Mouse (Mus musculus): ENCODE results near the gene Nav3. TPM values are rescaled to one million over a fixed set of nuclear protein-coding genes. Genes with fewer than 3 reads are reported as not detected.
"Not testable (repeated sequence)": the region's sequence is repeated elsewhere in the genome, so short reads cannot be mapped to it uniquely, and the experiment has no call there.

Nav3 gene
- total RNA-seq (2021) = 3.9 and 5.0 TPM in 2 replicates
- long read RNA-seq, partial matches to known transcripts = 0 of 1 reads
- long read RNA-seq, other reads (novel, unspliced or antisense) = 1 of 1 reads

DNA sequence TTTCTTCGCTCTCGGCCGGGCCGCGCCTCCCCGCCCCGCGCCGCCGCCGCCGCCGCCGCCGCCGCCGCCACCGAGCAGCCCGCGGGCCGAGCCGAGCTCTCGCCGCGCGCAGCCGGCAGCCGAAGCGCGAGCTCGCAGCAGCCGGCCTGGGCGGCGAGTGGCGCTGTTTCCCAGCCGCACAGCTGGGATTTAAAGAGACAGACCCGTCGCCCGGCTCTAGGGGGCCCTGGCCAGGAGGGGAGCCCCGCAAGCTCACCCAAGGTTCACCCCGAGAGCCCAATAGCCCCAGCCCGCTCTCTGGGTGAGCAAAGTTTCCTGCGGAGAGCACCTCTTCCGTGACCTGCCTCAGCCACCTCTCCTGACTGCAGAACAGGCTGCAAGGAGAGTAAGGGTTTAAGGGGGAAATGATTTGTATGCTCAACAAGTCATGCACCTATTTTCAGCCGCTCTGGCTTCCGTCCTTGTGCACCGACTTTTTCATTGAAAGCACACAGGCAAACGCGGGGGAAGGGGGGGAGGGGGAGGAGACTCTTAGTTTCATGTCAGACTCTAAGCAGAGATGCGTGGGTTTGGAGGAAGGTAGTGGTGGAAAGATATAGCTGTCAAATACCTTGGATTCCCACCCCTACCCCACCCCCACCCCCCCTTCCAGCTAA lies at the start of gene Nav3:
Gene Nav3 (minus strand): TSS at position 367 of the 656 bp plus-strand sequence.
- peak; percentile 69 for DNase-seq

DNA sequence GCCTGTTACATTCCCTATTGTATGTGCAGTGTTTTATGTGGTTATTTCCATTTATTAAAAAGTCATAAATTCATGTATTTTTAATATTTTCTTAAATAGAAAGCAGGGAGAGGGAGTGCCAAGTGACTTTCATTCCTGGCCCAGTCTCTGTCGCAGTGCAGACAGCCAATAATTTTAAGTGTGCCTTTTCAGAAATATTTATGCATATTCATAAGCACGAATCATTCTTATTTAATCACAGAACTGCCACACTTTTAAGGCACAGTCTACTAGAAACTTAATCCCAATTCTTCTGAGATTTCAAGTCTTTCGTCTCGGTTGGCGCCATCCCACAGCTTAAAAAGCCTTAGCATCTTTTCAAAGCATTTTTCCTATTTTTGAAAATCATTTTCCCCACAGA lies 29.3 kb upstream of the Nav3 start:
- DNase-seq = no peak

DNA sequence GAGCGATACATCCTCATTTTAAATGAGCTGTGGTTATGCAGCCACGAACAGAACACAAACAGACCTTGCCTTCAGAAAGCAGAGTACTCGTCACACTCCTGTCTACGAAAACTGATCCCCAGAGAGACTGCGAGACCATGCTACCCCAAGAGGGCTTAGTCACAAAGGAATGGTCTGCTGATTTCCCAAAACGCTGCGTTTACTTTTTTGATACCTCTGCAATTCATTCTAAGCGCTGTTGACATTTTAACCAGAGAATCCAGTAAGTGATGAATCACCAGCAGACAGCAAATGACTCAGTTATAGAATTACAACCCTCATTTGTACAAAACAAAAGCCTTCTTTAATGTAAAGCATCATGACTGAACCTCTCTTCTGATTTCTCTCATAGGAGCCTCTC lies 28.8 kb upstream of the Nav3 start:
- no peak for DNase-seq

DNA sequence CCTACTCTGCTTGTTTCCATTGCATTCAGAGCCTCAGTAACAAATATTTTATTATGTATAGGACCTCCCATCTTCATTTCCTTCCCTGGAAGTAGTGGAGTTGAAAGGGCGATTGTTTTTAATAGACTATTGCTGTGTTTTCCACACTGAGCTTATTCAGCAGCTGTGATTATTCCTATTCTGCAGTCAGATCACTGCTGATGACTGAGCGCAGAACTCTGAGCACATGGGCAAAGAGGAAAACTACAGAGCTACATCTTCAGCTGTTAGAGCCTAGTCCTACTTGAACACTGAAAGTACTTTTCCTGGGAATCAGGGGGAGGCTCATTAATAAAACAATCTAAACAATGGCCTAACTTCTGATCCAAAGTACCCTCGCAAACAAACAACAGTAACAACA lies 23.2 kb upstream of the Nav3 start:
- no peak for DNase-seq

DNA sequence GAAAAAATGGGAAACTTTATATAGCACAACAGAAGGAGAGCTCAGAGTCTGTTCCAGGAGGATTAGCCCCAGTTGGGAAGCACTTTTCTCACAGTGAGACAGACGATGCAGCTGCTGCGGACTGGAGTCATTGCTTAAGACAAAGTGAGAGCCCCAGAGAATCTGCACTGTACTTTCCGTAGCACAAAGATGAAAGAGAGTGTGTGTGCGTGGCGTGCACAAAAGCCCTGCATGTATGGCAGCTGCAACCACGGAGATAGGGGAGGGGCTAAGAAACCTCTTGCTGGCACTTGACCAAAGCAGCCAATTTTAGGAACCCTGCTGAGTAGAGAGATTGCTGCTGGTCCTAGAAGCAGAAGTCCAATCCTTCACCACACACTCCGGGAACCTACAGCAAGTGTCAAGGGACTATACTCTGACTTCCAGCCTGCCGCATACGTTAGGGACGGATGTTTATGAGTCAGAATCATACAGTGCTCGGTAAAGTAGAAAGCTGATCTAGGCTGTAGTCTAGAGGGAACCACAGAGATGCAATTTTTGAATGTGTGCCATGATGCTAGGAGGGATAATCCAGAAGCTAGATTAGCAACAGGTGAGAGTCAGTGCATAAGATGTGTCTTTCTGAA lies 21.8 kb upstream of the Nav3 start:
- DNase-seq = no peak

DNA sequence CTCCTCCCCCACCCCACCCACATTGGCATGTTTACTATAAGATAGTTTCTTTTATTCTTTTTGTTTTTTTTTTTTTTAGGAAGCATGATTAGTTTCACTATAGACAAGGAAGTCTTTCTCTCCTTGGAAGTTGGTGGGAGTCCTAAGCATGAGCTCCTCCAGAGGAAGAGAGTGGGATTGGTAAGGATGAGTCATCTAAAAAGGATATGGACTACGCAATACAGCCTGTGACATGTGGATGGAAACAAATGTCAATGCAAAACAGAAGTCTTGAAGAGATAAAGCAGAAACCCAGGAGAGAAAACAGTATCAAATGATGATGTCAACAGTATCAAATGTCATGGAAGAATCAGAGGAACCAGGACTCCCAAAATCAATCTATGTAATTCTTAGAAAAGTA lies 18.1 kb upstream of the Nav3 start:
- DNase-seq = no peak

DNA sequence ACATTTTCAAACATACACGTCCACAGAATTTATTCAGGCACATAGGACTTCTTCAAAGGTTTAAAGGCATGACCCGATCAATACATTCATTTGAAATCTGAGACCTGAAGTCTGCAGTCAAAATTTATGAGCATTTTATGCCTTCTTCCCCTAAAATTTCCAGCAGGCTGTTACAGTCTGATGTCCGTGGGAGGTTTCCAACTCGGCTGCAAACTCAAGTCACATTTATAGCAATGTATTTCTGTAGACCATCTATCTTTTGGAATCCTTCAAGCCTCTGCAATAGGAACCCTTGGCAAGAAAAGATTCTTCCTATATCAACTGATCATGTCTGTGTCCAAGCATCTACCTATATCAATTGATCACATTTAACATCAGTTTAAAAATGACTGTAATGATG lies 13.4 kb upstream of the Nav3 start:
- DNase-seq = no peak

DNA sequence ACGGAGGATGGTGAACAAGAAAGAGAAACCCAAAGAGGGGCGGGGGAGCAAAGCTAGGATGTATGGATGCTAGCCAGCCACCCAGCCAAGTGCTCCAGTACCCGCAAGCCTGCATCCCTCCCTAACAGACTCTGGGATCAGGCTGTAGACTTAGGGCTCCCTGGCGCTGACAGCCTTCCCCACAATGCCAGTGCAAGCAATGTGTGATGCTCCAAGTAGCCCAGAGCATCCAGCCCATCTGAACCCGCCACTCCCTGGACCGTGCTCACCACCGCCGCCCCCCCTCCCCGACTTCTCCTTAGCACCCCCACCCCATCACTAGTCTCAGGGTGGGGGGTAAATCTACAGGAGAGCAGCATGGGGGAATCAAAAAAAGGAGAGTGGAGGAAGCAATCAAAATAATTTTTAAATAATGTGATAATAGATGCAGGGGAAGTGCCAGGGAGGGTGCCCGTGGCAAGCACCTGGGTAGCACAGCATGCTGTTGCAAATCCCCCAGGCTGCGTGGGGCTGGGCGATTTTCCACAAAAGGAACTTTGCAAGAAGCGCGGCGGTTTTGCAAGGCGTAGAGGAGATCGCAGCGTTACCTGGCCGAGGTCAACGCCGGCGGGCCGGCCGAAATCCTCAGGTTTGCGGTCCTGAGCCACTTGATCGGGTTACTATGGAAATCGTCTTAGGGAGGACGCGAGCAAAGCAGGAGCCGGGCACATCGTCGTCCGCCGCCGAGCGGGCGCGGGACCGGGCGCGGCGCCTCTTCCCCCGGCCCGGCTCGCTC lies 754 bp downstream of the Nav3 start:
- peak; percentile 1 for DNase-seq

DNA sequence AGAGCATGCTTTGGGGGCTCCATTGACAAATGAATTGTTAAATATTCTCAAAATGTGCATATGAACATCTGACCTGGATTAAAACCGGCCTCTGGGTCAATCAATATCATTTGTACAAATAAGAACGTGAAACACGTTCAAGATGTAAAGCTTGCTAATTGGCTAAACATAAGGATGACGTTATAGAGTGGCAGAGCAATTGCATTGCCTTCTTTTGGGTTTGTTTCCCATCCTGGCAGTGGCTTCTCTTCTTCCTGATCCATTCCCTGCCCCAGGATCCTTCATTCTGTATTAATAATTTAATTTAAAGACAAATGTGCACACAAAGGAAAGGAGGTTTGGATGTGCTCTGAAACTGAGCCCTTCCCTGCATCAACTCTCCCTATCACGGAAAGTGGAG lies 2.4 kb downstream of the Nav3 start:
- DNase-seq = no peak

DNA sequence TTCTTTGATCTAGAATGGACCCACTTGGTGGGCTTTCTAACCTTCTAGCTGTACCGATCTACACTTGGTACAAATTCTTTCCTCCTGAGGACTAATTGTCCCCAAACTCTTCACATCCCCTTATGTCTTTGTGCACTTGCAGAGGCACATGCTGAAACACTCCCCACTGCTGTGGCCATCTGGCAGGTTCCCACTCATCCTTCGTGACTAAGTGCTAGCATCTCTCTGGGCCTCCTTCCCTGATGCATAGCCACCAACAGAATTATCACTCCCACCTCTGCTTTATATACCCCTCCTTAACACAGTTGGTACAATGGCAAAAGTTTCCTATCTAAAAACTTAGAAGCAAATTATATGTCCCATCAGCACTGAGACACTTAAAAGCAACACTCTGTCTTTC lies 15.6 kb downstream of the Nav3 start:
- no peak for DNase-seq

DNA sequence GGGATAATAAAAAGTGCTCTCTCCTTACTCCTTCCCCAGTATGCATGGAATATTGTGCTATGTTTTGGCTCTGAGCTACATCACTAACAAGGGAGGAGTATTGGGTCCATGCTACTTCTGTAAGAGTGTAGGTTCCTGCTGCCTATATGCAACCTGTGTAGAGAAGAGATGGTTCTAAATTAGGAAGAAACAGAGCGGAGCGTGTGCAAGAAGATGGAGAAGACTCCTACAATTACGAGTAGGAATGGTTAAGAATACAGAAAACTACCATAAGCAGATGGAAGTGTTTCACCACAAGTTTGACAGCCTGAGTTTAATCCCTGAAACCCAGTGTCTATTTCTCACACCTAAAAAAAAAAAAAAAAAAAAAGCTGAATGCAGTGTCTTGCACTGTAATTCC lies 24.9 kb downstream of the Nav3 start:
- DNase-seq = no peak

DNA sequence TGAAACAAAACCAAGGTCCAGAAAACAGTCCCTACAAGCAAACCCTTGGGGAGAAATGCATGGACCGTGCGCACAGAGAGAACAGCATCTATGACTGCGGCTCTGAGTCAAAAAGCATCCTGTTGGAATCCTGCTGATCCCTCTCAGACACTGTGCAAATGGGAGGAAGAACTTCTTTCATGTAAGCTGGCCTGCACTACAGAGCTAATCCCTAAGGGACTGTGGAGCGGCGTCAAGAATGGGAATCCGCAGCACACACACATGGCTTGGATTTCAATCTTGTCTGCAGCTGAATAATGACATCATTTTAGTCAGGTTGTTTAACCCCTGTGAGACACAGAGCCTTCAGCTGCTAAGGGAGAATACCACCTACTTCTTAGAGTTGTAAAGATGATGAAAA lies 26.4 kb downstream of the Nav3 start:
- no peak for DNase-seq

DNA sequence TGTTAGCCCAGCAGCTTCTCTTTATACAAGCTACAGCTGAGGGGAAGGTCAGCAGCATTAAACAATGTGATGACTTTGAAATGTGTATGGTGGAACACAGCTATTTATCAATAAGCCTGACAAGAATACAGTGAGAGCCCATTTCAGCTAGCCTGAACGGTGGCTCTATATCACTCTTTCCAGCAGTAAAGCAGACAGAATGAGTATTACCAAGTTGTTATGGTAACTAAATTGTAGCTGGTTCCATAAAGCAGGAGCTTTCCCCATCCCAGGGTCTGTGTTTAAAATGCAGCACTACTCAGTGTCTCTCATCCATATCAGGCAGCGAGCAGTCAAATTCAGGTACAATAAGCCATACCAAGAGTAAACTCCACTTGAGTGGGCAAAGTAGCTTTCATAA lies 27.0 kb downstream of the Nav3 start:
- no peak for DNase-seq

DNA sequence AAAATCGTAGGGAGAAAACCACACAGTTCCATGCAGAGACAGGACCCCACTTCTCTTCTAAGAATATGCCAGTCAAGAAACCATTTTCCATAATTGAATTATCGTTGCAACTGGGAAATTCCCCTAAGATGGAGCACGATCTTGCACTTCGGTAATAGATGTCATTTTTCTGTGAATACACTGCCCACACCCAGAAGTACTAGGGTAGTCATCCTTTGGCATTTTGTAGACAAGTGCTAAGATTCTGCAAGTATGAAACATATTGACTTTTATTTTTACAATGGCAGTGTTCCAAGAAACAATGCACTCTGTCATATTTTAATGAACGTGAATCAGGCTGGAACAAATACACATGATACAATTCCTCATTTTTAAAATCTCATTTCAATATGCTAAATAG lies 34.5 kb downstream of the Nav3 start:
- no peak for DNase-seq

DNA sequence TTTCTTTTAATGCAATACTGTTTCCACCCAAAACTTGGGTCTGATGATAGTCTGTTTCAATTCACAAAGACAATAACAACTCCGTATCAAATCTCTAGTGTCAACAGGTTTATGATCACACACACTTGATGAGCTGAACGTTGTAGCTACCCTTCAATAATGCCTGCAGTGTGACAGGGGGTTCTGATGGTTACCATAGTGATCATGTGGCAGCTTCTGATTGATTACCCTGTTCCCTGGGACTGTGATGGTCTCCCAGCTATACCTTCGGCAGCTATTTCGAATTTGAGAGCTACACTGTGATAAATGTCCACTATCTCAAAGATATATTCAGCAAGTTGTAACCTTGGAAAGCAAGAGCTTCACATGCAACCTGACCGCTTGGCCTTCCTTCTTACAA lies 39.0 kb downstream of the Nav3 start:
- no peak for DNase-seq

DNA sequence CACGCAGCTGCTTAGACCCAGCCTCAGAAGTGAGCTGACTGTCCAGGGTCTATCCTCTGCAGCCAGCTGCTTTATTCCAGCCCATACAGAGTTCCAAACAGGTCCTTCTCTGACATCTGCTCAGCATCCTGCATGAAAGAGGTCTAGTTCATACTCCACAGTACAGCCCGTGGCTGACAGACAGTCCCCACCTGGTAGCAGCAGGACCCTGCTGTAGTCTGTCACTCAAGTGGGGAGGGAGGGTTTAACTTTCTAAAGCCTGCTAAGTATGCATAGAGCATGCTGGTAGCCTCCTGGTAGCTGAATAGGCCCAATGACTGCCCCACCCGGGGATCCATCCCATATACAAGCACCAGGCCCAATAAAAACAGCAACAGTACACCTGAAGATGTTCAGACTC lies 40.4 kb downstream of the Nav3 start:
- DNase-seq = no peak

DNA sequence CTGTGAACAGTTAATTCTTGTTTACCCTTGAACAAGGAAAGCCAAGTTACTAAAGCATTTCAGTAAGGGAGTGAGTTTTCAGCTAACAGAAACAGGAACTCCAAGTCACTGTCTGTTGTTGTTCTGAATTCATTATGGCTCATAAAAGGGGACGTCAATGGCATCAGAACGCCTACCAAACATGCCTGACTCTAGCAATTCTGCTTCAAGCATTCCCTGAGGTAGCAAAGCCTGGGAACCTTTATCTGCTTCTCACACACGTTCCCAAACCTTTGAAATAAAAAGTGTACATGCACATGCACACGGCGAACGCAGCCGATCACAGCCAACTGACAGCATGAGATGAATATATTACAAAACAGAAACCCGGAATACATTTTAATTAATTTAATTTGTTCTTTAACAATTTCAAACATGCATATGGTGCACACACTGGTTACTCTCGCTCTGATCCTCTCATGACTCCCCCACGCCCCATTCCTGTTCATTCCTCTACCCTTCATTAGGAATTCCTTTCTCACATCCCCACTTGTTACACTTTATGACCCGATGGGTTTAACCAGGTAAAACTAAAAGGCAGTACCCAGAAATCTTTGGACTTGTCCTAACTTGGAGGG lies 42.6 kb downstream of the Nav3 start:
- no peak for DNase-seq

DNA sequence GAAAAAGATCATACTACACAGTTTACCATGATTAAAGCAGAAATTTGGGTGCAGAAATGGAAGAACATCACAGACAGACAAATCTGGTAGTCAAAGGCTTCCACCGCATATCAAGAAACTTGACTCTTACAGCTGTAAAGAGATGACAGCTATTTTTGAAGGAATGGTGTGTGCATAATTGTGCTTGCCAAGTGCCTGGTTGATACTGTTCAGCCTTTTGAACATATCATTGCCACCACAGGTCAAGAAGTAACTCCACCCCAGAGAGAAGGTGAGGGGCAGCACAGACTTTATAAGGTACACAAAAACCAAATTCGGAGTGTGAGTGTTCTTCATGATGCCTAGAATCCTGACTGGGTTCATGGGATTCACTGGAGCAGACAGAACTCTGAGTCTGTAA lies 53.1 kb downstream of the Nav3 start:
- no peak for DNase-seq

DNA sequence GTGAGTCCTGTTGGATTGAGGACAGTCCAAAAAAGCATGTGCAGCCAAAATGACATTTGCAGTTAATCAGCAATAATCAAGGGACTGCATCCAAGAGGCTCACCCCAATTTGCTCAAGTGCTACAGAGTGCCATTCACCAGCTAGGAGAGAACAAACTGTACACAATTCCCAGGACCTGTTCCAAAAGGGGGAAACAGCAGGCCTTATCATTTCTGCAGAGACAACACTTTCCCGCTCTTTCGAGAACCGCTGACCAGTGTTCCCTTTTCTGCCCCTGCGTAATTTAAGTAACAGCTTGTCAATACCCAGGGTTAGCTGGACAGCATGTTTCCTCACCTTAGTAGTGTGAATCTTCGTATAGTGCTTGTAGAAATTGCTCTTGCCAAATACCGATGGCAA lies 55.4 kb downstream of the Nav3 start:
- no peak for DNase-seq

DNA sequence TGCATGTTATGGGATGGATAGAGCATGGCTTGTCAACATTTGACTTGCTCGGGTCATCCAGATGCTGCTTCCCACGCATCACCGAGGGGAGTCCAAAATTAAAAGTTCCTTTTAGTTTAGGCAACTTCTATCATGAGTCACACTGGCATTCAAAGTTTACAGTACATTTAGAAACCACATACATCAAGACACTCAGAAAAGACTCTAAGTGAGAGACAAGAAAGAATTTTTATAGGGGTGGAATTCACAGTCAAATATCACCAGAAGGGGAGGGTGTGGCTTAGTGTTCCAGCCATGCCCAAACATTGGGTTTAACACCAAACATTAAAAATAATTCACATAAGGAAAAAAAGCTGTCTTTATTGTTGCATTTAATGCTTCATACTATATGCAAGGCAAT lies 57.4 kb downstream of the Nav3 start:
- DNase-seq = no peak

DNA sequence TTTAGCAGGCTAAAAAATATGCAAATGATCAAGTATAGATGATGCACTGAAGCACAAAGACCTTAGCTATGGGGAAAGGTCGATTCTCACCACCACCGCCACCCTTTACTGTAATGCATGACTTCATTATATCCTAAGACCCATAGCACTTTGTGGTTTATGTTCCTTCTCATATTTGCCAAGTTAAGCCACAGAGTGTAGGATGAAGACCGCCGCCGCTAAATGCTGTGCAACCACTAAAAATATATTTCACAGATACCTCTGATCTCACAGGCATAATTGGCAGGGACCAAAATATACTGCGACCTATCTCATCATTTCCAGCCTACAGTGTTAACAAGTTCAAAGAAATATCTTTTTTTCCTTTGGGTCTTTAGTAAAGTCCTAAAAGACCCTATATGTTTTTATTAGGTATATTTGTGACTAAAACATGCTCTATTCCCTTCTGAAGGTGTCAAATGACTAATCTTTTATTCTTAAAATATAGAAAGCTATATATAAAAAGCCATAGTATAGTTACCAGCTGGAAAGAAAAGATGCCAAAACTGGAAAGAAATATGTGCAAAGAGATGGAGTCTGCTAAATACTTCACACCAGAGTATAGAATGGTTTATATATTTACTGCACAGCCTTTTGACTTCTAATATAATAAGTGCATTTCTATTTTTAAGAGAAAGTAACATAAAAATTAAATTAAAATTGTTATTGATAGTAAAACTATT lies 69.4 kb downstream of the Nav3 start:
- no peak for DNase-seq

DNA sequence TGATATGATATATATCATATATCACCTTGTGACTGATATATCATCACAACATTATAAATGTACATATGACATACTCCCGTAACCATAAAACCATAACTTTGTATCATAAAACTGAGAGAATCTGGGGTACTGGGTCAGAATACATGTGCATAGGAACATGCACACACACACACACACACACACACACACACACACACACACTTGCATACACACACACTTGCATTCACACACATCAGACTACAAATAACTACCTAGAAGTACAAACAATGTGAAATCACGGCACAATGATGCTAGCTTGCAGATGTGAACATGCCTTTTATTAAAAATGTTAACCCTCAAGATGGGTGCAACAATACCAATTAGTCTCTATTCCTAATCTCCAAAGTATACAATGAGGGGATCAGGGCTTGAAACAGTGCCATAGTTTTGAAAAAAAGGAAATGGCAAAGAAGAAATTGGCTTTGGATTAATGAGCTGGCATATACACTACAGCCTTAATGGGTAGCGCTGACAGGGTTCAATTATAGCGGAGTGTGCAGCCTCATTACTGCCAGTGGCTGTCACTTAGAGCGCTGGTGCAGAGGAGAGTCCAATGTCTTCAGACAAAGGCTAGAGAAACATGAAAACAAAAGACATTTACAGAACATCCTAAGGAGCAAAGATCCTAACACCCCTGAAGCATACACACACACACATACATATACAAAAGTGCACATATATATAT lies 72.3 kb downstream of the Nav3 start:
- DNase-seq = not testable (repeated sequence)

Data from adrenal gland, postnatal 25 days (tissue).